Mouse (Mus musculus) embryonic facial prominence, embryonic 14.5 days (tissue): ENCODE results near the gene Pacs1. TPM values are rescaled to one million over a fixed set of nuclear protein-coding genes. Genes with fewer than 3 reads are reported as not detected.

Experiments used
- ATAC-seq: fragments of 200-750 bp; cut with Nextera tagmentation; 2 replicates; pipeline ENCODE4 v1.8.0; 2017; ENCODE audit warnings: low read depth, moderate number of reproducible peaks, moderate TSS enrichment
- DNase-seq: peaks from one replicate; pipeline ENCODE4 v3.0.0-alpha.2; 2015; ENCODE audit warnings: low spot score
- H3K27ac ChIP-seq: fragments of 300-500 bp; sonication (generic); replicated peaks from 2 replicates; pipeline ENCODE4 v1.5.1; 2014; ENCODE audit warnings: low read depth, mild to moderate bottlenecking, low read length, moderate library complexity
- H3K27me3 ChIP-seq: fragments of 300-500 bp; sonication (generic); replicated peaks from 2 replicates; pipeline ENCODE4 v1.6.1; 2014; ENCODE audit warnings: low read length; ENCODE audit not compliant: control insufficient read depth, insufficient read depth
- H3K36me3 ChIP-seq: fragments of 300-500 bp; sonication (generic); 2 replicates; pipeline ENCODE4 v1.6.1; 2014; ENCODE audit warnings: low read length, mixed read lengths; ENCODE audit not compliant: control insufficient read depth, insufficient read depth
- H3K4me1 ChIP-seq: fragments of 300-500 bp; sonication (generic); 2 replicates; pipeline ENCODE4 v1.6.1; 2014; ENCODE audit warnings: antibody characterized with exemption, low read length; ENCODE audit not compliant: control insufficient read depth, insufficient read depth
- H3K4me2 ChIP-seq: fragments of 300-500 bp; sonication (generic); 2 replicates; pipeline ENCODE4 v1.6.1; 2014; ENCODE audit warnings: low read depth, mild to moderate bottlenecking, low read length, moderate library complexity, mixed read lengths
- H3K4me3 ChIP-seq: fragments of 300-500 bp; sonication (generic); 2 replicates; pipeline ENCODE4 v1.5.1; 2014; ENCODE audit warnings: low read depth, mild to moderate bottlenecking, low read length
- H3K9ac ChIP-seq: fragments of 300-500 bp; sonication (generic); 2 replicates; pipeline ENCODE4 v1.6.1; 2014; ENCODE audit warnings: low read depth, mild to moderate bottlenecking, low read length, moderate library complexity, mixed read lengths
- H3K9me3 ChIP-seq: fragments of 300-500 bp; sonication (generic); 2 replicates; pipeline ENCODE4 v1.6.1; 2016; ENCODE audit warnings: low read length; ENCODE audit not compliant: control insufficient read depth
- WGBS: fragments of 180-500 bp; shearing (Covaris S2); extraction: QIAGEN DNeasy Blood & Tissue Kit; methylation state at CpG from one replicate; pipeline ENCODE4 v1.1.7; 2014; 5-methylcytosine and 5-hydroxymethylcytosine counted together
- polyA plus RNA-seq: library from polyadenylated mRNA; unstranded; fragments of >200 nt; fragmentation: Nextera tagmentation; extraction: Ambion mirVana; gene quantifications from 2 replicates; pipeline ENCODE4 v1.2.1, GENCODE M21; 2014

Pacs1 gene
- polyA plus RNA-seq, 1 experiment from 2014 or later, result 28.1 TPM

- Histone ChIP-seq H3K9ac (no peak overlapping the region; the same call in 1 of the 2 replicates), H3K4me2 (peak overlapping the region; percentile 41), H3K4me1 (peaks cover 7% of the 10 kb centered on the region; the same call in 1 of the 2 replicates), H3K27ac (no peak overlapping the region; the same call in 1 of the 2 replicates), H3K36me3 (peaks cover 74% of the 10 kb centered on the region), H3K27me3 (no peaks in the 10 kb centered on the region), H3K4me3 (no peak overlapping the region), H3K9me3 (no peaks in the 10 kb centered on the region)
- DNase-seq (no peak), ATAC-seq (no peak)
- 81% methylated on average over 18 of the region's 18 CpGs for WGBS
These were observed 165.2 kb downstream of the Pacs1 start for GRCm38 (mm10) chr19:5107556-5108270.

DNA sequence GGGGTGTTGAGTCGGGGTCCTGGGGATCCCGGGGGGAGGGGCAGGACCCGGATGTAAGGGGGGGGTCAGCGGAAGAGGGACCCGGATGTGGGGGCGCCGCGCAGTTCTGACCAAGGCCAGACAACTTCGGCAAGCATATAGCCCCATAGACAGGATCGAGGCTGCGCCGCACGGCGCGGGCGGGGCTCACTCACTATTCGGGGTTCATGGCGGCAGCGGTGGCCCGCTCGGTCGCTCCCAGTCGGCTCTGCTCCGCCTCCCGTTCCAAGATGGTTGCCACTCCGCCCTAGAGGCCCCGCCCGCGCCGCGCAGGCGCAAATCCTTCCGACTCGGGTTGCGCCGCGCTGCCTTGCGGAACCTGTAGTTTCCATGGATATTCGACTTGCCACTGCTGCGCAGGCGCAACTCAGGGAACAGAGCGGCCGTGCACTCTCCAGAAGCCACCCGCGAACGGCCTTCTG lies 166.2 kb downstream of the Pacs1 start, which contains the start of gene Rab1b:
TSS of gene Rab1b (minus strand) at position 342 of the 461 bp plus-strand sequence.
- WGBS, result under 1% methylated on average over 16 of the region's 46 CpGs
- peaks cover 75% of the 10 kb centered on the region for H3K36me3 ChIP-seq

GRCm38 (mm10) chr19:5106074-5106473 lies 166.8 kb downstream of the Pacs1 start:
- WGBS, result 13% methylated on average over 9 of the region's 9 CpGs
- Histone ChIP-seq H3K27me3 (no peaks in the 10 kb centered on the region), H3K27ac (peak overlapping the region; percentile 96), H3K9me3 (no peaks in the 10 kb centered on the region), H3K36me3 (peaks cover 72% of the 10 kb centered on the region), H3K4me2 (peak overlapping the region; percentile 78), H3K4me1 (peaks cover 7% of the 10 kb centered on the region; the same call in 1 of the 2 replicates), H3K9ac (peak overlapping the region; percentile 87), H3K4me3 (peak overlapping the region; percentile 63)
- DNase-seq (no peak), ATAC-seq (no peak)

More for the DNA sequence above, 166.2 kb downstream of the Pacs1 start, which contains the start of gene Rab1b:
- Histone ChIP-seq H3K4me2 (peak within 1 kb of the TSS; percentile 78), H3K9ac (peak within 1 kb of the TSS; percentile 87), H3K27me3 (no peaks in the 10 kb centered on the region), H3K27ac (peak within 1 kb of the TSS; percentile 96), H3K4me1 (peaks cover 7% of the 10 kb centered on the region; the same call in 1 of the 2 replicates), H3K9me3 (no peaks in the 10 kb centered on the region), H3K4me3 (peak within 1 kb of the TSS; percentile 63)
- peak; percentile 99 for DNase-seq
- ATAC-seq, result peak; percentile 97

DNA sequence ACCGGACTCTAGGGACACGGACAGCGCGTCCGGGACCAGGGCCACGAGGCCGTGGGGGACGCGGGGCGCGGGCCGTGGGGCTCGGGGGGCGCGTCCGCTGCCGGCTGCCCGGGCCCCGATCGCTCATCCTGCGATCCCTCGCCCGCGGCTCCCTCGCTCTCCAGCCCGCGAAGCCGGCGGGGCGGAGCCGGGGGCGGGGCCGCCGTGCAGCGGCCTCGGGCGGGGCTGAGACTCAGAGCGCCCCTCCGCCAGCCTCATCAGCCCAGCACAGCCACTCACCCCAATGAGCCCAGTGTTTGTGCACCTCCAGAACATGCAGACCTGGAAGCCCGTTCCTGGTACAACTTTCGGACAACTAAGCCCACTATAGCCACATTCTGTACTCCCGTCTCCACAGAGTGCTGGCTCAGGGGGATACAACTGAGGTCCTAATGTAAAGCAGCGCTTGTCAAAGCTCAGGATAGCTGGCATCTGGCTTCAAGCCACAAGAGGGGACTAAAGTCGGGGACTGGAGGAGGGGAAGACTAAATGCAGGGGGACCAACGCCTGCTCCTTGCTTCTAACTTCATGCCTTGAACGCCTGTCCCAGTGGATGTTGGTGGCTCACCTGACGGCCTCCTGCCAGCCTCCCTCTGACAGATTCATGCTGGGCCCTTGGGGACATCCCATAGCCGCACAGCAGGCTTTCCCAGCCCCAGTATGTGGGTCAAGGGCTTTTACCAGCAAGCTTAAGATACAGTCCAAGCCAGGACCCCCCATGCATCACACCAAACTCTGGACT lies 174.4 kb downstream of the Pacs1 start, which contains the start of gene Cnih2:
TSS of gene Cnih2 (minus strand) at position 159 of the 781 bp plus-strand sequence.
- 2% methylated on average over 23 of the region's 48 CpGs for WGBS
- Histone ChIP-seq H3K4me1 (peaks cover 28% of the 10 kb centered on the region), H3K36me3 (peaks cover 43% of the 10 kb centered on the region), H3K27me3 (no peaks in the 10 kb centered on the region), H3K9ac (peak within 1 kb of the TSS; percentile 89), H3K9me3 (no peaks in the 10 kb centered on the region), H3K4me2 (peak within 1 kb of the TSS; percentile 97), H3K27ac (peak within 1 kb of the TSS; percentile 65), H3K4me3 (peak within 1 kb of the TSS; percentile 73)
- peak; percentile 74 for ATAC-seq
- DNase-seq, result peak; percentile 85

DNA sequence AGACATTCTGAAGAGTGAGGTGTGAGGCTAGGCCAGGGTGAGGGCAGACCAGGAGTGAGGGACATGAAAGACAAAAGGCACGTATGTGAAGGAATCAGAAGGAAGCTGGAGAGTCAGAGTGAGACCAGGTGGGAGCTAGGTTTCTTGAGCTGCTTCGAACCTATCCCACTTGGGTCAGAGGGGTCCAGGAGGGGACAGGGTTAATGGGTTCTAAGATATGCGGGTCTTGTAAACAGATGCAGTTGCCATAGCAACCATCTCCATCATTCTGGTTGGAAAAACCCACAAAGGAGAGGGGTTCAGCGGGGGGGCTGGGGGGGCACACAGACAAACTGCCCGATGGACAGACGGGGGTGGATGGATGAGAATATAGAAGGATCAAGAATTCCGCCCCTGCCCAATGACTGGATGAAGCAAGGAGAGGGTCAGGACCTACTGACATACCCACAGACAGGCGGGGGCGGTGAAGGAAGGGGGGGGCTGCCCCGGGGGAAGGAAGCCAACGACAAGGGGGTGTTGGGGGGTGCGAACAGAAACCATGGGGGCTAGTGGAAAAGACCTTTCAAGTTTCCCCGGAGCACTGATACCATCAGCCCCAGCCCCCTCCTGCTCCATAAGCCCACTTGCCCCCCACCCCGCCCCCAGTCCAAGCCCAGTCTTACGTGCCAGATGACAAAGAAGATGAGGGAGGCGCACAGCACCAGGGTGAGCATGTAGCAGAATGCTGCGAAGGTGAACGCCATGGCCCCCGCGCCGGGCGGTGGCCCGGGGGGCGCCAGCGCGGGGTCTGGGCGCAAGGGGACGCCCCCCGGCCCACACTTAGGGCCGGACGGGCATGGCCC lies 175.2 kb downstream of the Pacs1 start:
- peak overlapping the region; percentile 73 for H3K4me3 ChIP-seq
- H3K36me3 ChIP-seq, result peaks cover 43% of the 10 kb centered on the region
- peak overlapping the region; percentile 89 for H3K9ac ChIP-seq
- 4% methylated on average over 15 of the region's 31 CpGs for WGBS
- peaks cover 28% of the 10 kb centered on the region for H3K4me1 ChIP-seq
- no peaks in the 10 kb centered on the region for H3K27me3 ChIP-seq
- ATAC-seq (peak; percentile 9; the same call in 1 of the 2 replicates), DNase-seq (no peak)
- H3K9me3 ChIP-seq, result no peaks in the 10 kb centered on the region
- peak overlapping the region; percentile 97 for H3K4me2 ChIP-seq
- peak overlapping the region; percentile 65; the same call in 1 of the 2 replicates for H3K27ac ChIP-seq

- Histone ChIP-seq H3K4me1 (peaks cover 28% of the 10 kb centered on the region), H3K9ac (no peak overlapping the region), H3K9me3 (no peaks in the 10 kb centered on the region), H3K36me3 (peaks cover 46% of the 10 kb centered on the region), H3K4me3 (no peak overlapping the region), H3K4me2 (peak overlapping the region; percentile 97), H3K27me3 (no peaks in the 10 kb centered on the region), H3K27ac (no peak overlapping the region)
- DNase-seq (no peak), ATAC-seq (no peak)
- WGBS, result 8% methylated on average over 6 of the region's 9 CpGs
These were observed 176.9 kb downstream of the Pacs1 start for GRCm38 (mm10) chr19:5095887-5096474.

GRCm38 (mm10) chr19:5094746-5095417 lies 178.0 kb downstream of the Pacs1 start:
- Histone ChIP-seq H3K27ac (no peak overlapping the region; the same call in 1 of the 2 replicates), H3K4me1 (peaks cover 28% of the 10 kb centered on the region), H3K4me3 (no peak overlapping the region), H3K9me3 (no peaks in the 10 kb centered on the region), H3K4me2 (peak overlapping the region; percentile 25; the same call in 1 of the 2 replicates), H3K9ac (no peak overlapping the region), H3K36me3 (peaks cover 46% of the 10 kb centered on the region), H3K27me3 (no peaks in the 10 kb centered on the region)
- WGBS, result 42% methylated on average over 11 of the region's 11 CpGs
- ATAC-seq (peak; percentile 9; the same call in 1 of the 2 replicates), DNase-seq (no peak)
